Mouse (Mus musculus): ENCODE measurements around the gene Traf7.

The Traf7 gene

DNA sequence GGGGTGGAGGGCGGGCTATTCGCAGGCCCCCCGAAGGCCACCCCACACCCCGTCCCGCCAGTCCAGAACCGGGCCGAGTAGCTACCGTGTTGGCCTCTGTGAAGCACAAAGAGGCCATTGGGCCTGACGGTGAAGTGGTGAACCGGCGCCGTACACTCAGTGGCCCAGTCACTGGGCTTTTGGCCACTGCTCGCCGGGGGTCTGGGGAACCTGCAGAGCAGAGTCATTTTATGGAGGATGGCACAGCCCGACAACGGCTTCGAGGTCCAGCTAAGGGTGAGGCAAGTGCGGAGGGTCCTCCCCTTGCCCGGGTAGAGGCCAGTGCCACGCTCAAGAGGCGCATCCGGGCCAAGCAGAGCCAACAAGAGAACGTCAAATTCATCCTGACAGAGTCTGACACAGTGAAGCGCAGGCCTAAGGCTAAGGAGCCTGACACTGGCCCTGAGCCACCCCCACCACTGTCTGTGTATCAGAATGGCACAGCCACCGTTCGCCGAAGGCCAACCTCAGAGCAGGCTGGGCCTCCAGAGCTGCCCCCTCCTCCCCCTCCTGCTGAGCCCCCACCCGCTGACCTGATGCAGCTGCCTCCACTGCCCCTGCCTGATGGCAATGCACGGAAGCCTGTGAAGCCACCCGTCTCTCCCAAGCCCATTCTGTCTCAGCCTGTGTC is 22.3 kb downstream of the Traf7 start:
- DNase-seq: no peak

DNA sequence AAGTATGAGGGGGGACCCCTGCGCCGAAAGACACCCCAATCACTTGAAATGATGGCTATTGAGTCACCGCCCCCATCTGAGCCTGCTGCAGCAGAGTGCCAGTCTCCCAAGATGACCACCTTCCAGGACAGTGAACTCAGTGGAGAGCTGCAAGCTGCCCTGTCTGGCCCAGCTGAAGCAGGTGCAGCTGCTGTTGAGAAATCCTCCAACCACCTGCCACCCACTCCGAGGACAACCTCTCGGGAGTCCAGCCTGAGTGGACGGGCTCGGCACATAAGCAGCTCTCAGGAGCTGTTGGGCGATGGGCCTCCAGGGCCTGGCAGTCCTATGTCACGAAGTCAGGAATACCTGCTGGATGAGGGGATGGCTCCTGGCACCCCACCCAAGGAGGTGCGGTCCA is 23.7 kb downstream of the Traf7 start:
- no peak for DNase-seq

DNA sequence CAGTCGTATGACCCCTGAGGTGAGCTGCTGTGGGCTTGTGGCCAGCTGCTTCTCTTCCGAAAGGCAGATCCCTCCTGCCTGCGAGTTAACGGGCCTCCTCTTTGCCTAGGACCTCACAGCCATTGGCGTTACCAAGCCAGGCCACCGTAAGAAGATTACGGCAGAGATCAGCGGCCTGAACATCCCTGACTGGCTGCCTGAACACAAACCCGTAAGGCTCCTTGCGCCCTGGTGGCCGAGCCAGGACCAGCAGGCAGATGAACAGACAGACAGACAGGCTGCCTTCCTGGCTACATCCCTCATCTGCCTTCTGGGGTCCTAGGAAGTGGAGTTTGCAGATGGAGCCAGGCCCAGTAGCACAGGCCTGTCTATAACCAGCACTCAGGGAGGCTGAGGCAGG is 25.5 kb downstream of the Traf7 start:
- DNase-seq: no peak

DNA sequence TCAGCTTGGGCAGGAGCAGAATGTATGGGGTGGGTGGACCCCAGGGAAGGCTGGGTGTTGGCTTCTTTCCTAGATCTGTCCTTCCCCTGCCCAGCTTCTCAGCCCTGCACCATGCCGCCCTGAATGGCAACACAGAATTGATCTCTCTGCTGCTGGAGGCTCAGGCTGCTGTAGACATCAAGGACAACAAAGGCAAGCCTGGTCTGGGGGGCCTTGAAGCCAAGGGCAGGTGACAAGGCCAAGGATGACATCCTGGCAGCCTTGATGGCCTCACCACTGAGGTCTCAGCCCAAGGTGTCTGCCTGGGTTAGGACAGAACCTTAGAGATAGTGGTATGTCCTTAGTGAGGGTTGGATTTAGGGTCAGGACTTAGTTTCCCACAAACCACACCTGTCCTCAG is 31.7 kb downstream of the Traf7 start:
- DNase-seq: no peak

DNA sequence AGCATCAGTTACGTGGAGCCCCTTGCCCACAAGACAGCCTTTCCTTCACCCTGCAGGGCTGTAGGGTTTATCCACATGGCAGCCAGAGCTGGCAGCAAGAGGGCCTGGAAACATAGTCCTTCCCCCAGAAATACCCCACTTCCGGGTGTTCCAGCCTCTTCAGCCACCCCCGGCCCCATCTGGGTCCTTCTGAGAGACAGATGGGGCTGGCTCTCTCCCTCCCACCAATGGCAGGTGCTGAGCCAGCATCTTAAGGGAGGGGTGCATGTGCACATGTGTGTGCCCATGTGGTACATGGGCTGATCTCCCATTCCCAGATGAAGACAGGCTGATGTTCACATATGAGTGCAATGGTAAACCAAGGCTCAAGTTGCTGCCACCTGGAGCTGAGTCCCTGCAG is 32.3 kb downstream of the Traf7 start:
- DNase-seq: no peak

DNA sequence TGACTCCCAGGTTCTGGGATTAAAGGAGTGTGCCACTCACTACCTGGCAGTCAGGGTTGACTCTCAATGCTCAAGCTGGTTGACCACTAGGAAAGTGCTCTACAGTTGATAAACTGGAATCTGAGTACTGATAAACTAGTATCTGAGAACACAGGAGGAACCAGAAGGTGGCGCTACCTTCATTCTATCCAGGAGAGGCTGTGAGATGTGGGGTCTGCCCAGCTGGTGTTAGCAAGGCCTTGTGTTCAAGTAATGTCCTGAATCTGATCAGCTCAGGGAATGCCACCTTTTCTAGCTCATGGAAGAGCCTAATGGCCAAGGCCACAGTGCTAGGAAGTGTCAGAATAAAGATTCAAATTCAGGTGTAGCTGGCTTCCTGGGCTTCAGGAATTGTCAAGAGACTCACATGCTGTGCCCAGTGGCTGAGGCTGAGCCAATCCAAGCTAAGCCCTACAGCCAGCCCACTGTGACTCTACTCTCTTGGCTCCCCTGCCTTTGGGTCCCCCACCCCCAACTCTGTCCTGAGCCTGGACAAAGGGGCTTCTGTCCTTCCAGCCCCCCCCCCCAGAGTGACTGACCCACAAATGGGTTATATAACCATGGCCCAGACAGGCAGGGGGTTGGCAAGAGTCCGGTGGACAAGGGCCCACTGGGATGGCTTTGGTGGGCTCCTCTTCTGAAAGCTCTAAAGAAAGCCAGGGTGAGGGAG is 33.0 kb downstream of the Traf7 start:
- DNase-seq: peak in 1 of 2 experiments; percentile 51

DNA sequence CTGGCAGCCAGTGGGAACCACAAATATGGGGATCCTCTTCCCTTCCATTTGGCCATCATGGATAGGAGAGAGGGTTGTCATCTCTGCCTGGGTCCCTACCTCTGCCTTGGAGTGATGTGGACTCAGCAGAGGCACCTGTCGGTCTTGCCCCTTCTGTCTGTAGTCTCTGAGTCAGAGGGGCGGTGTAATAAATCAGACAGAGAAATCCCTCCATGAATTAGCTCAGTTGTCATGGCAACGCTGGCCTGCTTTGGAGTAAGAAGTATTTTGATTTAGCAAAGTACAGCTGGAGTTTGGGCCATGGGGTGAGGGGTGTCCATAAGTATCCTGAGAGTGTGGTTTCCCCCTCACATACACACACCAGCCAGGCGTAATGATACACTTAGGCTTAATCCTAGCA is 37.3 kb downstream of the Traf7 start:
- DNase-seq: no peak

DNA sequence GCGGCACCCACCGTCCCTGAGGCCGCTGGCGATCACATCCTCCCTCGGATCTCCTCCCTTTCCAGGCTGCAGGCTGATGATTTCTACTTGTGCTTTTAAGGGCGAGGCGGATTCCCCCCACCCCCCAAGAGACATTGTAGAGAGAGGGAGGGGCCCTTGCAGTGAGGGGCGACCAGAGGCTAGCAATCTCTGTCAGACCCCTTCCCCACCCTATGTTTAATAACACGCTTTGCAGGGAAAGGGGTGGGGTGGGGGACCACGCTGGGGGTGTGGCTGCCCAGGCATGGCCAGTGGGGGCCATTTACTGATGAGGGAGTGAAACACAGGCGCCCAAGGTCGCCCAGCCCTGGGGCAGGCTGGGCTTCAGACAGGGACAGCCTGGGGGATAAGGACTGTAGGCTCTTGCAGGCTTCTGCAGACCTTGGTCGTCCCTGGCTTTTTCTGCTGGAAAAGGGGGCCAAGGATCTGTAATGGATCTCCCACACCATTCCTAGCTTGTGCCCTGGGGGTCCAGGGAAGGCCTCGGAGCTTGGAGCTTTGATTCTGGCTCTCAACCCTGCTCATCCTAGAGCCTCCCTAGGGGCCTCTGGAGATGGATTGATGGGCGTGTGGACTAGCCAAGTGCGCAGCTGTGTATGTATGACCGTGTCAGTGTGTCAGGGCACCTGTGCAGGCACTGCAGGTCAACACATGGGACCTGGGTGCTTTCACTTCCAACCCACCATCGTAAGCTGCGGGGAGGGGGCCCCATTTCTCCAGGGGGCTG is 38.3 kb downstream of the Traf7 start:
- no peak for DNase-seq

DNA sequence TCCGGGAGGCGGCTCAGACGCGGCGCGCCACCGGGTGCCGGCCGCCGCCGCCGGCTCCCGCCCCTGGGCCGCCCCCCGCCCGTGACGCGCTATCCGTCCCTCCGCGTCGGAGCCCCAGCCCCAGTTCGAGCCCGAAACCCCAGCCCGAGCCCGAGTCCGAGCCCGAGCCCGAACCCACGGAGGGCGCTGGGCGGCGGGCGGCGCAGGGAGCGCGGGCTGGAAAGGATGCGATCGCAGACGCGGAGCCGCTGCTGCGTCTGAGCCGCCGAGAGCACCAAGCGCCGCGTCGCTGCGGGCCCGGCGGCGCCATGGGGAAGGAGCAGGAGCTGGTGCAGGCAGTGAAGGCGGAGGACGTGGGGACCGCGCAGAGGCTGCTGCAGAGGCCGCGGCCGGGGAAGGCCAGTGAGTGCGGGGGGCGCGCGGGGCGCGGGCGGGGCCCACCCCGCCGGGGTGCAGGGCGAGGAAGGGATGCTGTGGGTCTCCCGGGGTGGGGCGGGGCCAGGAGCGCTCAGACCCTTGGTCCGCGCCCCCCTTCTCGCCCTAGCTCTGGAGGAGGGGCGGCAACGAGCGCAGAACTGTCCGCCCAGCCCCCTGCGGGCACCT is 39.0 kb downstream of the Traf7 start:
- no peak for DNase-seq

DNA sequence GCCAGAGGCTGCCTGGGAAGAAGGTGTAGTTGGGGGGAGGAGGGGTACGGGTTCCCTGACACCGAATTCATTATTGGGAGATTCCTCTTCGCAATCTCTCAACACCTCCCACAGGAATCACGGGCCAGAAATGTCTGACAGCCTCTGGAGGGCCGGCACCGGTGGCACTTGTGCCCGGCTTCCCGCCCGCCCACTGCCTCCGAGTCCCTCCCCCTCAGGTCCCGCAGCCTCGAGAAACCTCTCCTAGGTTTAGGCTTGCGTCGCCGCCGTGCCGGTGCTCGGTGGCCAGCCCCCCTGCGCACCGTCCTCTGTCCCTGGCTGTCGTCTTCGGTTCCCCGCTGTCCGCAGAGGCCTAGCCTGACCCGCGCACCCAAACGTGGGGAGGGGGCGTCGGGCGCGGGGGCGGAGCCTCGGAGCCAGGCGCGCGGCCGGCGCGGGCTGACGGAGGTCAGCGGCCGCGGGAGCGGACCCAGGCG is 39.5 kb downstream of the Traf7 start, which contains the start of gene Caskin1:
TSS of gene Caskin1 (plus strand) at position 416 of the 476 bp plus-strand sequence.
- DNase-seq: no peak

DNA sequence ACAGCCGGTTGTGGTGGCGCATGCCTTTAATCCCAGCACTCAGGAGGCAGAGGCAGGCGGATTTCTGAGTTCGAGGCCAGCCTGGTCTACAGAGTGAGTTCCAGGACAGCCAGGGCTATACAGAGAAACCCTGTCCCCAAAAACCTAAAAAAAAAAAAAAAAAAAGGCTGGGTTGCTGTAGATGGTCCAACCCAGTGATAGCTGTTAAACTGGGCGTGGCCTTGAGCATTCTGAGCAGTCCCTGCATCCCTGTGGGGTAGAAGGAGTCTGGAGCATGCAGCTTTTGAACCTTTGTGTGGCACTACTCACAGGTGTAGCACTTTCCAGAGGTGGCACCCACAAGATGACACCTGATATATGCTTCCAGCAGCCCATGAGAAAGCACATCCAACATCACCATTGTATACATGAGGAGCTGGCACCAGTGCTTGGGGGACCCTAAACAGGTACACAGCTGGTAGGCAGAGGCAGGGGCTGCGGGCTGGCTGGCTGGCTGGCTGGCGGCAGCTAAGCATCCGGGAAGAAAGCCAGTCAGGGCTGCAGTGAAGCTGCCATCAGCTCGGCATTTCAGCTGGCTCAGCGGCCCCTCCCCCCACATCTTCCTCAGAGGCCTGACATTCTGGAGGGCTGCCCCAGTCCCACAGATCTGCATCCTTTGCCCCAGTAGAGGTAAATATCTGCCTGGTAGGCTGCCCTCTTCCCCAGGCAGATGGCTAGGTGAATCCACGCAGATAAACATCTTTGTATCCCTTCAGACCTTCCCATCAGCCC is 42.5 kb downstream of the Traf7 start:
- DNase-seq: no peak

DNA sequence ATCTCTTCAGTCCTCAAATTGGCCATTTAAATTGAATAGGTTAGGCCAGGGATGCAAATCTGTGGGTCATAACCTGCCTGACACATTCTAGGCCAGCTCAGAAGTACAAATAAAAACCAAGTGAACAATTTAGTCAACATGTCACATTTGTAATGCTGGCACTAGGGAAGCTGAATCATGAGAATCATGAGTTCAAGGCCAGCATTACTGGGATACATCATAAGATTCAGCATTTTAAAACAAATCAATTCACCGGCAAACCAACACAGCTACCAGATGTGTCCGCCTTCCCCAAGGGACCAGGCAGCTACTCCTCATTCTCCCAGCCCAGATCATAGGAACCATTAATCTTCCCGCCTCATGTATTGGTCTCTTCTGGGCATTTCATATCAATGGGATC is 44.2 kb downstream of the Traf7 start:
- DNase-seq: no peak

DNA sequence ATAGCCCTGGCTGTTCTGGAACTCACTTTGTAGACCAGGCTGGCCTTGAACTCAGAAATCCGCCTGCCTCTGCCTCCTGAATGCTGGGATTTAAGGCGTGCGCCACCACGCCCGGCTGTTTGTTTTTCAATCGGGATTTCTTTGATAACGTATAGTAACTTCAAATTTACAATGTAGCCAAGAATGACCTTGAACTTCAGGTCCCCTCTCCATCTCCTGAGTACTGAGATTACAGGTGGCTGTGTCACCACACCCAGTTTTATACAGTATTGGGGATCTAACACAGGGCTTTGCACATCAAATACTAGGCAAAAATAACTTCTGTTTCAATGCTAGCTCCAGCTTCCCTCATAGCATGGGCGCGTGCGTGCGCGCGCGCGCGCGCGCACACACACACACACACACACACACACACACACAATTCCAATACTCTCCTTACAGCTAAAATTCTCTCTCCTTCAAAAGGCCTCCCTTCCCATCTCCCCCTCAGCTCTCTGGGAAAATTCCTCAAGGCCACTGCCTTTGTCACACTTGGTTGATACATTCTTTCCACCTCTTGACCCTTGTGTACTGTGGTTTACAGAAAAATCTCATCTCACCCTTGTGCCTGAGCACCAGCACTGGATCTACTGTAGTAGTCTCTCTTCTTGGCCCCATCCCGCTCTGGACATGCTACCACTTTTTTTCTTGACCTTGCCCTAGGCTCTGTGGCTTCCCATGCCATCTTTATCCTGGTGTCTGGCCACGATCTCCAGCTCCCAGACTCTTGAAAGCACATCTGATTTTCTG is 46.5 kb downstream of the Traf7 start:
- DNase-seq: no peak

DNA sequence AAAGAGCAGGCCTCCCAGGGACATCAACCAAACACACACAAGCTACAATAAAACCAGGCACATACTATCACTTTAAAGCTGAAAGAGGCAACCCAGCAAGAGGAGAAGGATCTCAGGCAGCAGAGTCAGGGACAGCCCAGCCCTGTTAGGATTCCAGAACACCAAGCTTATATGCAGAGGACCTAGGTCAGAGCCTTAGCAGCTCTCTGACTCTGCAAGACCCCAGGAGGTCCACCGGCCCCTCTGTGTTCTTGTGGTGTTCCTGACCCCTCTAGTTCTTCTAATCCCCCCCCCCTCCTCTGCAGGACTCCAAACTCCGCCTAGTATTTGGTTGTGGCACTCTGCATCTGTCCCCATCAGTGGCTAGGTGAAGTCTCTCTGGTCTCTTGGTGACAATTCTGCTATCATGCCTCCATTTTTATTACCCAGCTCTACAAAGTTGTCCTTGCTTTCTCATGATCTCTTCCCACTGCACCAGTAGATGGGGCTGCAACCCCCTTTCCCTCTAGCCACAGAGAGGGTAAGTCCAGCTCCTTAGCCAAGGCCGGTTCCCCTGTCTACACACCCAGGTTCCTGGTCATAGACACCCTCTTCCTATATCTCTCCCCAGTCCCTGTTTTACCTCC is 47.4 kb downstream of the Traf7 start:
- DNase-seq: no peak

DNA sequence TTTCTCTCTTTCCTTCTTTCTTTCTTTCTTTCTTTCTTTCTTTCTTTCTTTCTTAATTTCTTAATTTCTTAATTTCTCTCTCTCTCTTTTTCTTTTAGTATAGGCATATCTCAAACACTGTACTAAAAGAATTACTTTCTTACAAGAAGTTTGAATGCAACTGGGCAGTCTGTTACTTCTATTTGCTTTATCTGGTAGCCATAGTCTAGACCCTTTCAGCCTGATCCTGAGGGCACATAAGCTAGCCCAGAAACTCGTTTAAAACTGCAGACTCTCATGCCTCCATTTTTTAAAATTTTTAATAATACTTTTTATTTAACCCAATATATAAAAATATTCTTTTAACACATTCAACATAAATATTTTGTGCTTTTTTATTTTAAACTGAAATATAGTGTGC is 48.3 kb downstream of the Traf7 start:
- DNase-seq: no peak

DNA sequence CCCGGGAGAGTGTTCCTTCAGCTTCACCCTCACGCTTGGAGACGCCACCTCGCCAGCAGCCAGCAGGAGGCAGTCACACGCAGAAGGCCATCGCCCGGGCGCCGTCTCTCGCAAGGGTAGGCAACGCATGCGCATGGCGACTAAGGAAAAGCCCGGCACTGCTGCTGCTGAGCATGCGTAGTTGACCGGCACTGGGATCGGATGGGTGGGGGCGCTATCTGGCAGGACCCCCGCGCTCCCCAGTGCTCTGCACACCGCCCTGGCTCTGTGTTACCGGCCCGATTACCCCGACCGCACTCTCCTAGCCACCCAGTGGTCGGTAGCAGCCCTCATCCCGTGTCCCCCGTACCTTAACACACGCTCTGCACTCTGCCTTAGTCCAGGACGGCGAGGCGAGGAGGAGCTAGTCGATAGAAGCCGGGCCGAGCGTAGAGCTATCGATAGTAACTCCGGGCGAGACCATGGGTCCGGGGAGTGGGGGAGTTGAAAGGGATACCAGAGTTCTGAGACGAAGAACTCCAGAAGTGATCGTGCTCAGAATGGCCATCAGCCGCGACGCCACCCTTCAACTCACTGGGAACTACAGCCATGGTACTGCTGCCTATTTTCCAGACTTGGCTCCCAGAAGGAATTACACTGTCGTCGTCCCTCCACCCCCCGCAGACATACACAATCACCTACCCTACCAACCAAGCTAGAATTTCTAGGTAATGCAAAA is 48.9 kb downstream of the Traf7 start, which contains the start of gene Mlst8:
TSS of gene Mlst8 (minus strand) at position 416 of the 718 bp plus-strand sequence.
- peak; percentile 93 to 96 for DNase-seq

DNA sequence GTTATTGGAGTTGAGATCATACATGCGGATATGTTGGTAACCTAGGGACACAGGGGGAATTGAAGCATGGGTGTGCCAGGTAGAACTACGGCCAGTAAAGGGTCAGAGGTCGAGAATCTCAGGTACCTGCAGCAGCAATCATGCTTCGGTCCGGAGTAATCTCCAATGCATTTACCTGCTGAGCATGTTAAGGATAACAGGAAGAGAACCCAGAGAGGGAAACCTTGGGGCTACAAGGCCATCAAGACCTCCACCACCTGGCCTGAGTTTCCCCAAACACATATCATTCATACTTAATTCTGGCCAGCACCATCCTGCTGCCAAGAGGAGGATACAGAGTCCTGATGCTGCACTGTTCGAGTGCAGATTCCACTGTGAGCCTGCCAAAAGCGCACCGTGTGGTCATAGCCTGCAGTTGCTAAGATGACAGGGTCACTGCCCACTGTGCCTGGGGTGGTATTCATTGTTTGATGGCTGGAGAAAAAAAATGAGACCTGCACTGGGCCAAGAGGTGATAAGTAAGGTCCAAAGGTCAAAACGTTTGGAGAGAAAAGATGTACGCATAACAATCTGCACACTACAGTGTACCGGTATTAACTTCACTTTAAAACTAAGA is 49.6 kb downstream of the Traf7 start:
- no peak for DNase-seq

DNA sequence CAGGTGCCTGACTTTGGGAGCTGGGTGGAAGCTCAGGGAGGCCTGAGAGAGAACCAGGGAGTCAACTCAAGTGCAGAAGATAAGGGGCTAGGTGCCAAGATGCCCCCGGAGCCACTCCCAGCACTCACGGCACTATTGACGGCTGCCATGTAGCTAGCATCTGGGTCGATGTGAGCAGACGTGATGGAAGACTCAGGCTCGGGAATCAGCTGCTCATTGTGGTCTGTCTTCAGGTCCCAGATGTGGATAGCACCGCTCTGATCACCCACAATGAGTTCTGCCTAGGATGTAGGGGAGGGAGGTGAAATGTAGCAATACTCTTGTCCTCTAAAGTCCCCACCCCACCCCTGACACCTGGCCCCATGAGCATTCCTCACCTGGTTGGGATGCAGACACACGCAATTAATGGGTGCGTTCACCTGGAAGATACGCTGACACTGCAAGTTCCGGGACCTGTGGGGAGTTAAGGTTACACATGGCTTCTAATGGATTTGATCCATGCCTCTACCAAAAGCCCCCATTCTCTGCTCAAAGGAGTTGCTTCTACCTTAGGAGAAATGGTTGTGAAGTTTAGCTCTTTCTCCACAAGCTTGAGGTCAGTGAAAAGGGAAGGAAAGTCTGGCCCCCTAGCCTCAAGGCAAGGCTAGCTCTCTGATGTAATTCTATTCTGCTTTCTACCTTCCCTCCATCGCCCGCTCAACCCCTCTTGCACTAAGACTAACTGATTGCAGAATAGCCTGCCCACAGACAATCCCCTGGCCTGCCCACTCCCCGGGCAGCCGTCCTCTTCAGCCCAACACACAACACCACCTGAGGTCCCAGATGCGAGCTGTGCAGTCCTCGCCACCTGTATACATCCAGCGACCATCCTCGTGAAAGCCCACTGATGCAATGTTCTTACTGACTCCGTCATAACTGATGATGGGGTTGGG is 50.4 kb downstream of the Traf7 start:
- DNase-seq: no peak

All from spleen, adult 18-20 months (tissue).